Comparison of ENCODE assay signal across 12 mouse cellular contexts in genomic region chr10:70132714-70133113, GRCm38 (mm10). TPM values are rescaled to one million over a fixed set of nuclear protein-coding genes. Genes with fewer than 3 reads are reported as not detected.
DNase-seq lines count a peak whose midpoint lies in the region; ATAC-seq lines count a peak whose summit lies in the region.
"Had no signal": no experiment of that assay in that cellular context is flagged by ENCODE, and none has a peak within 500 bp of the region (broad histone marks: within the 10 kb centered on the region; RNA-seq: fewer than 3 reads in every experiment).

No protein-coding gene starts in this region.

- H3K9me3 ChIP-seq in heart, embryonic 16.5 days (replicated peaks; ENCODE audit: control insufficient read depth, low read length): no peaks in the 10 kb centered on the region
- H3K9me3 ChIP-seq in intestine, embryonic 14.5 days (ENCODE audit: control insufficient read depth, low read length): no peaks in the 10 kb centered on the region
- H3K9me3 ChIP-seq: hindbrain, embryonic 12.5 days; limb, embryonic 10.5 days had no signal

- no peak overlapping the region for H3K4me3 ChIP-seq in heart, embryonic 16.5 days (ENCODE audit: low read length)
- H3K4me3 ChIP-seq in intestine, embryonic 14.5 days (ENCODE audit: low read depth, low read length): no peak overlapping the region
- H3K4me3 ChIP-seq: hindbrain, embryonic 12.5 days; limb, embryonic 10.5 days; myocyte had no signal

- H3K4me2 ChIP-seq in heart, embryonic 16.5 days (ENCODE audit: low read depth, low read length): peak overlapping the region; percentile 37
- H3K4me2 ChIP-seq in intestine, embryonic 14.5 days (ENCODE audit: low read length): no peak overlapping the region
- H3K4me2 ChIP-seq: hindbrain, embryonic 12.5 days had no signal

- H3K4me1 ChIP-seq in heart, embryonic 16.5 days (ENCODE audit: control insufficient read depth, insufficient read depth, low read length): peaks cover 42% of the 10 kb centered on the region
- peaks cover 27% of the 10 kb centered on the region for H3K4me1 ChIP-seq in intestine, embryonic 14.5 days (replicated peaks; ENCODE audit: control insufficient read depth, insufficient read depth, low read length)

- peaks cover 3% of the 10 kb centered on the region; the same call in 1 of the 2 replicates for H3K36me3 ChIP-seq in heart, embryonic 16.5 days (ENCODE audit: control insufficient read depth, insufficient read depth)
- H3K36me3 ChIP-seq in intestine, embryonic 14.5 days (ENCODE audit: control insufficient read depth, insufficient read depth, low read length): no peaks in the 10 kb centered on the region
- H3K36me3 ChIP-seq: hindbrain, embryonic 12.5 days had no signal

- 0 out of 2 replicates have a peak overlapping the region, but pooled peaks have one; percentile 13 for H3K9ac ChIP-seq in heart, embryonic 16.5 days (ENCODE audit: low read length)
- no peak overlapping the region for H3K9ac ChIP-seq in intestine, embryonic 14.5 days (ENCODE audit: low read length)
- H3K9ac ChIP-seq: hindbrain, embryonic 12.5 days had no signal

- 28% methylated on average over 6 of the region's 6 CpGs for WGBS in heart, embryonic 16.5 days
- 32% methylated on average over 6 of the region's 6 CpGs for WGBS in intestine, embryonic 14.5 days

- no peaks in the 10 kb centered on the region for H3K27me3 ChIP-seq in heart, embryonic 16.5 days (ENCODE audit: control insufficient read depth, insufficient read depth, low read length)
- H3K27me3 ChIP-seq in intestine, embryonic 14.5 days (replicated peaks; ENCODE audit: control insufficient read depth, insufficient read depth, low read length): no peaks in the 10 kb centered on the region
- H3K27me3 ChIP-seq: hindbrain, embryonic 12.5 days had no signal

- DNase-seq in heart, adult 11 months: no peak
- DNase-seq in MEL-GATA-1-ER (ENCODE audit: extremely low read depth, low read depth): peak; percentile 31
- no peak for DNase-seq in intestine, embryonic 14.5 days (ENCODE audit: low spot score)
- DNase-seq in cerebellum, adult 9-10 months: no peak
- no peak for DNase-seq in kidney, postnatal 36 days
- DNase-seq: adrenal gland, postnatal 36 days; cerebellum, adult 11-12 months had no signal

- ATAC-seq in heart, embryonic 16.5 days (replicated peaks; ENCODE audit: extremely low read depth, insufficient read depth, low FRiP score): no peak
- ATAC-seq in intestine, embryonic 14.5 days (replicated peaks; ENCODE audit: low FRiP score, low TSS enrichment, low read depth): no peak
- ATAC-seq in megakaryocyte progenitor cell, adult 5-6 weeks (replicated peaks; ENCODE audit: poor library complexity): peak; percentile 4; the same call in 1 of the 2 replicates

- peak overlapping the region; percentile 81 for H3K27ac ChIP-seq in heart, embryonic 16.5 days (ENCODE audit: low read length)
- H3K27ac ChIP-seq in intestine, embryonic 14.5 days (ENCODE audit: low read depth): peak overlapping the region; percentile 16; the same call in 1 of the 2 replicates
- H3K27ac ChIP-seq: hindbrain, embryonic 12.5 days; limb, embryonic 10.5 days had no signal

RNA-seq across cellular contexts. Expression of gene Ccdc6, which starts 35.8 kb away (rescaled TPM):
- polyA plus RNA-seq in heart, embryonic 16.5 days (2015; fragmentation: Nextera tagmentation; extraction: Ambion mirVana): 13.1 and 14.0 TPM in 2 replicates
- 23.7 and 24.6 TPM in 2 replicates for polyA plus RNA-seq in intestine, embryonic 14.5 days (2014; fragmentation: Nextera tagmentation; extraction: Ambion mirVana)
- total RNA-seq in megakaryocyte progenitor cell, adult 5-6 weeks (2015): 27.7 and 28.2 TPM in 2 replicates
- 18.2 and 21.6 TPM in 2 replicates for total RNA-seq in megakaryocyte progenitor cell, adult 5-6 weeks (2017)
